Mouse (Mus musculus): ENCODE measurements around the gene Ccnl1. TPM values are rescaled to one million over a fixed set of nuclear protein-coding genes. Genes with fewer than 3 reads are reported as not detected.
A peak's percentile ranks its signal among the peaks of the same experiment; 100 is the strongest.

Gene Ccnl1
- total and polyA plus RNA-seq, 2 experiments from 2014 or later: 38.7 to 58.4 TPM

- H3K9me3 ChIP-seq (ENCODE audit: low read length): no peaks in the 10 kb centered on the region
- no peak for ATAC-seq (ENCODE audit: low FRiP score)
- WGBS: 79% methylated on average over 4 of the region's 4 CpGs
- TF ChIP-seq CTCF (IDR thresholded peaks at IDR 0.05): no peak
- H3K4me3 ChIP-seq (ENCODE audit: low read depth, low read length): no peak overlapping the region
- H3K9ac ChIP-seq (replicated peaks; ENCODE audit: low read length, poor library complexity, severe bottlenecking): no peak overlapping the region
- peaks cover 33% of the 10 kb centered on the region for H3K36me3 ChIP-seq (ENCODE audit: insufficient read depth, low read length)
- H3K27ac ChIP-seq (ENCODE audit: low read depth, low read length): no peak overlapping the region
- DNase-seq (ENCODE audit: low spot score): no peak
- no peaks in the 10 kb centered on the region for H3K4me1 ChIP-seq (ENCODE audit: insufficient read depth, low read length)
- H3K27me3 ChIP-seq (ENCODE audit: insufficient read depth, low read length): no peaks in the 10 kb centered on the region
- no peak overlapping the region for H3K4me2 ChIP-seq (ENCODE audit: low read depth, low read length, poor library complexity, severe bottlenecking)
Observed at GRCm38 (mm10) chr3:65943453-65943852, 14.6 kb downstream of the Ccnl1 start.

- no peaks in the 10 kb centered on the region for H3K4me1 ChIP-seq (ENCODE audit: insufficient read depth, low read length)
- H3K27me3 ChIP-seq (ENCODE audit: insufficient read depth, low read length): no peaks in the 10 kb centered on the region
- H3K9me3 ChIP-seq (ENCODE audit: low read length): no peaks in the 10 kb centered on the region
- no peak overlapping the region for H3K27ac ChIP-seq (ENCODE audit: low read depth, low read length)
- DNase-seq (ENCODE audit: low spot score): no peak
- WGBS: 93% methylated on average over 1 of the region's 1 CpGs
- no peak overlapping the region for H3K4me2 ChIP-seq (ENCODE audit: low read depth, low read length, poor library complexity, severe bottlenecking)
- H3K4me3 ChIP-seq (ENCODE audit: low read depth, low read length): no peak overlapping the region
- H3K9ac ChIP-seq (replicated peaks; ENCODE audit: low read length, poor library complexity, severe bottlenecking): no peak overlapping the region
- no peak for ATAC-seq (ENCODE audit: low FRiP score)
- no peak for TF ChIP-seq CTCF (IDR thresholded peaks at IDR 0.05)
- peaks cover 15% of the 10 kb centered on the region; the same call in 1 of the 2 replicates for H3K36me3 ChIP-seq (ENCODE audit: insufficient read depth, low read length)
Observed at GRCm38 (mm10) chr3:65941052-65941451, 17.0 kb downstream of the Ccnl1 start.

- DNase-seq (ENCODE audit: low spot score): peak; percentile 66
- Histone ChIP-seq H3K9me3 (ENCODE audit: low read length) (no peaks in the 10 kb centered on the region), H3K4me3 (ENCODE audit: low read depth, low read length) (no peak overlapping the region), H3K4me1 (ENCODE audit: insufficient read depth, low read length) (no peaks in the 10 kb centered on the region), H3K9ac (replicated peaks; ENCODE audit: low read length, poor library complexity, severe bottlenecking) (no peak overlapping the region), H3K27ac (ENCODE audit: low read depth, low read length) (no peak overlapping the region), H3K4me2 (ENCODE audit: low read depth, low read length, poor library complexity, severe bottlenecking) (no peak overlapping the region), H3K27me3 (ENCODE audit: insufficient read depth, low read length) (no peaks in the 10 kb centered on the region), H3K36me3 (ENCODE audit: insufficient read depth, low read length) (0 out of 2 replicates have a peak, but pooled peaks cover under 1% of the 10 kb centered on the region)
- peak; percentile 86 for TF ChIP-seq CTCF (IDR thresholded peaks at IDR 0.05)
- ATAC-seq (ENCODE audit: low FRiP score): peak; percentile 50; the same call in 1 of the 2 replicates
- WGBS: 24% methylated on average over 3 of the region's 3 CpGs
Observed at GRCm38 (mm10) chr3:65938211-65938610, 19.8 kb downstream of the Ccnl1 start.

DNA sequence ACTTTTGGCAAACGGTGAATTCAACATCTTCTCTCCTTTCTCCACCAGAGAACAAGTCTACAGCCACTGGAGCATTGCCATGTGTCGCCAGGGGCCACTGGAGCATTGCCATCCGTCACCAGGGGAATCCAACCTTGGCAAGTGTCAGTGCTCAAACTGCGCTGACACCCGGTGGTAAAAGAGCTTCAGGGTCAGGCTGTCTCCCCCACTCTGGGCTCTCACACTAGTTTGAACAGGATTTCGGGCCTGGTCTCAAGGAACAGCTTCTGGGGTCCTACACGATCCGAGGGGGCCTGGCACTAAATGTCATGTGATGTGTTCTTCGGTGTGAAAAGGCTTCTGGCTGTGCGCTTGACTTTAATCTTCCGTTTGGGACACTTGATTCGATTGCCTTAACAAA lies 21.7 kb downstream of the Ccnl1 start:
- no peak overlapping the region for H3K4me2 ChIP-seq (ENCODE audit: low read depth, low read length, poor library complexity, severe bottlenecking)
- H3K36me3 ChIP-seq (ENCODE audit: insufficient read depth, low read length): no peaks in the 10 kb centered on the region
- TF ChIP-seq CTCF (IDR thresholded peaks at IDR 0.05): no peak
- no peak overlapping the region for H3K4me3 ChIP-seq (ENCODE audit: low read depth, low read length)
- H3K27ac ChIP-seq (ENCODE audit: low read depth, low read length): no peak overlapping the region
- H3K27me3 ChIP-seq (ENCODE audit: insufficient read depth, low read length): no peaks in the 10 kb centered on the region; the same call in 1 of the 2 replicates
- 26% methylated on average over 12 of the region's 12 CpGs for WGBS
- DNase-seq (ENCODE audit: low spot score) (peak; percentile 16), ATAC-seq (ENCODE audit: low FRiP score) (no peak; the same call in 1 of the 2 replicates)
- no peak overlapping the region for H3K9ac ChIP-seq (replicated peaks; ENCODE audit: low read length, poor library complexity, severe bottlenecking)
- H3K4me1 ChIP-seq (ENCODE audit: insufficient read depth, low read length): no peaks in the 10 kb centered on the region
- no peaks in the 10 kb centered on the region for H3K9me3 ChIP-seq (ENCODE audit: low read length)

GRCm38 (mm10) chr3:65935153-65935552 lies 22.9 kb downstream of the Ccnl1 start:
- no peaks in the 10 kb centered on the region for H3K36me3 ChIP-seq (ENCODE audit: insufficient read depth, low read length)
- 88% methylated on average over 4 of the region's 4 CpGs for WGBS
- no peak for TF ChIP-seq CTCF (IDR thresholded peaks at IDR 0.05)
- no peak overlapping the region for H3K4me2 ChIP-seq (ENCODE audit: low read depth, low read length, poor library complexity, severe bottlenecking)
- no peaks in the 10 kb centered on the region; the same call in 1 of the 2 replicates for H3K27me3 ChIP-seq (ENCODE audit: insufficient read depth, low read length)
- DNase-seq (ENCODE audit: low spot score) (no peak), ATAC-seq (ENCODE audit: low FRiP score) (no peak)
- no peaks in the 10 kb centered on the region for H3K9me3 ChIP-seq (ENCODE audit: low read length)
- no peak overlapping the region for H3K4me3 ChIP-seq (ENCODE audit: low read depth, low read length)
- no peak overlapping the region for H3K9ac ChIP-seq (replicated peaks; ENCODE audit: low read length, poor library complexity, severe bottlenecking)
- no peak overlapping the region for H3K27ac ChIP-seq (ENCODE audit: low read depth, low read length)
- H3K4me1 ChIP-seq (ENCODE audit: insufficient read depth, low read length): no peaks in the 10 kb centered on the region

DNA sequence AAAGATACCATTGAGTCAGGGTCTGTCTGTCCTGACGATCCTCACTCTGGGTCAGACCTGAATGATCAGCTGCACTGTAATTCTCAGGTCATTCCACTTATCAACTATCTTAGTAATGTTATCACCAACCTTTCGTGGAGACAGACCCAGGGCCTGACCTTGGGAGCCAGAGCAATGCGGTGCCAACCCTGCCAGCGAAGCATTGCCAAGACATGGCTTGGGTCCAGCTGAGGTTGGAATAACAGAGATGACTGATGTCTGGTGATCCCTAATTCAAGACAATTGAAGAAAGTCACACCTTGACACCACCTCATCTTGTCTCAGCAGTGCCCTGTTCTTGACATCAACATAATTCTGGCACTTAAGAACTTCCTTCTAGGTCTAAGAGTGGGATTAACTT lies 24.3 kb downstream of the Ccnl1 start:
- H3K9me3 ChIP-seq (ENCODE audit: low read length): no peaks in the 10 kb centered on the region
- H3K4me1 ChIP-seq (ENCODE audit: insufficient read depth, low read length): 0 out of 2 replicates have a peak, but pooled peaks cover 4% of the 10 kb centered on the region
- TF ChIP-seq CTCF (IDR thresholded peaks at IDR 0.05): no peak
- no peaks in the 10 kb centered on the region; the same call in 1 of the 2 replicates for H3K27me3 ChIP-seq (ENCODE audit: insufficient read depth, low read length)
- H3K27ac ChIP-seq (ENCODE audit: low read depth, low read length): no peak overlapping the region
- no peaks in the 10 kb centered on the region for H3K36me3 ChIP-seq (ENCODE audit: insufficient read depth, low read length)
- no peak overlapping the region for H3K4me2 ChIP-seq (ENCODE audit: low read depth, low read length, poor library complexity, severe bottlenecking)
- 87% methylated on average over 4 of the region's 4 CpGs for WGBS
- no peak overlapping the region for H3K4me3 ChIP-seq (ENCODE audit: low read depth, low read length)
- ATAC-seq (ENCODE audit: low FRiP score): no peak
- DNase-seq (ENCODE audit: low spot score): no peak
- H3K9ac ChIP-seq (replicated peaks; ENCODE audit: low read length, poor library complexity, severe bottlenecking): no peak overlapping the region
